Mouse (Mus musculus): ENCODE data around the gene Lamp1.

Gene Lamp1

GRCm38 (mm10) chr8:13163563-13163962 is 4.6 kb downstream of the Lamp1 start:
- no peak for DNase-seq (ENCODE audit: low spot score)

GRCm38 (mm10) chr8:13164361-13164760 is 5.4 kb downstream of the Lamp1 start:
- no peak for DNase-seq (ENCODE audit: low spot score)

- no peak for DNase-seq (ENCODE audit: low spot score)
These were observed 11.5 kb downstream of the Lamp1 start for GRCm38 (mm10) chr8:13170510-13170909.

- DNase-seq (ENCODE audit: low spot score): no peak
These were observed 15.3 kb downstream of the Lamp1 start for GRCm38 (mm10) chr8:13174305-13174704.

GRCm38 (mm10) chr8:13174811-13175210 is 15.8 kb downstream of the Lamp1 start:
- DNase-seq (ENCODE audit: low spot score): no peak

- no peak for DNase-seq (ENCODE audit: low spot score)
These were observed 16.7 kb downstream of the Lamp1 start for GRCm38 (mm10) chr8:13175650-13176049.

GRCm38 (mm10) chr8:13177173-13177852 is 18.4 kb downstream of the Lamp1 start:
- no peak for DNase-seq (ENCODE audit: low spot score)

GRCm38 (mm10) chr8:13178137-13178536 is 19.2 kb downstream of the Lamp1 start:
- DNase-seq (ENCODE audit: low spot score): no peak

GRCm38 (mm10) chr8:13179482-13179881 is 20.5 kb downstream of the Lamp1 start:
- DNase-seq (ENCODE audit: low spot score): no peak

GRCm38 (mm10) chr8:13179948-13180347 is 21.0 kb downstream of the Lamp1 start:
- no peak for DNase-seq (ENCODE audit: low spot score)

- DNase-seq (ENCODE audit: low spot score): no peak
These were observed 21.4 kb downstream of the Lamp1 start for GRCm38 (mm10) chr8:13180408-13180807.

GRCm38 (mm10) chr8:13180911-13181690 is 22.1 kb downstream of the Lamp1 start:
- no peak for DNase-seq (ENCODE audit: low spot score)

- DNase-seq (ENCODE audit: low spot score): no peak
These were observed 22.7 kb downstream of the Lamp1 start for GRCm38 (mm10) chr8:13181691-13181976.

- no peak for DNase-seq (ENCODE audit: low spot score)
These were observed 27.9 kb downstream of the Lamp1 start for GRCm38 (mm10) chr8:13186819-13187218.

- no peak for DNase-seq (ENCODE audit: low spot score)
These were observed 28.3 kb downstream of the Lamp1 start for GRCm38 (mm10) chr8:13187229-13187628.

- no peak for DNase-seq (ENCODE audit: low spot score)
These were observed 28.7 kb downstream of the Lamp1 start for GRCm38 (mm10) chr8:13187638-13188037.

- no peak for DNase-seq (ENCODE audit: low spot score)
These were observed 29.1 kb downstream of the Lamp1 start for GRCm38 (mm10) chr8:13188052-13188555.

- no peak for DNase-seq (ENCODE audit: low spot score)
These were observed 29.9 kb downstream of the Lamp1 start for GRCm38 (mm10) chr8:13188857-13189256.

- DNase-seq (ENCODE audit: low spot score): no peak
These were observed 31.3 kb downstream of the Lamp1 start for GRCm38 (mm10) chr8:13190235-13190634.

GRCm38 (mm10) chr8:13194818-13195217 is 35.9 kb downstream of the Lamp1 start:
- DNase-seq (ENCODE audit: low spot score): no peak

GRCm38 (mm10) chr8:13197493-13197892 is 38.5 kb downstream of the Lamp1 start:
- no peak for DNase-seq (ENCODE audit: low spot score)

- DNase-seq (ENCODE audit: low spot score): no peak
These were observed 40.6 kb downstream of the Lamp1 start for GRCm38 (mm10) chr8:13199385-13200061.
